Comparison of ENCODE assay signal across 17 mouse cellular contexts in the genomic region with DNA sequence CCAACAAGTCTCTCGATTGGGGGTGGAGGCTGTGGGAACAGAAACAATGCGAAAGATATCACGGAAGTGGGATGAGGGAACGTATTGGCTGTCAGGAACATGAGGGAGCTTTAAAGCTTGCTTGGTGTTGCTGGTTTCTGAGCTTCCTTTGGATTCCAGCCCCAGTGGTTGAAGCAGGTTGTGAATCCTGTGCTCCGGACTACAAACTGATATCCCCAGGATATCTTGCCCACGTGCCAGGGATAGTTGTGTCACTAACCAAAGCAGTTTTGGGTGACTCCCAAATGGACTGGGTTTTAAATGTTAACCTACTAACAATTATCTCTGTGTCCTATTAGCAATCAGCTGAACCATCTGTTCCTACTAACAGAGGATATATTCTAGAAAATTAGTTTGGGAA.
A peak's percentile ranks its signal among the peaks of the same experiment; 100 is the strongest.
DNase-seq lines count a peak whose midpoint lies in the region.
"Had no signal": no experiment of that assay in that cellular context is flagged by ENCODE, and none has a peak within 500 bp of the region (broad histone marks: within the 10 kb centered on the region; RNA-seq: fewer than 3 reads in every experiment).

No protein-coding gene starts in this region.

- DNase-seq in cerebellum, adult 11-12 months: peak; percentile 22
- DNase-seq in cerebellum, postnatal 4 days (ENCODE audit: low spot score in 2 of 2): no peak
- peak; percentile 73 for DNase-seq in brain, adult 2 months (ENCODE audit: low read depth, low spot score)
- peak; percentile 63 for DNase-seq in cerebellum, adult 9-10 months
- peak; percentile 24 to 37 for DNase-seq in cerebellum, postnatal 36 days
- no peak for DNase-seq in gastrocnemius, adult 18-20 months (ENCODE audit: low spot score)
- DNase-seq in ovary, postnatal 14 days (ENCODE audit: low spot score): no peak
- DNase-seq in spleen, postnatal 10 days (ENCODE audit: low spot score in 2 of 2): no peak
- DNase-seq: adrenal gland, postnatal 10 days; forebrain, postnatal 0 days; gastrocnemius, postnatal 14 days; heart, postnatal 14 days; kidney, adult 8-10 months; kidney, postnatal 4 days; liver, postnatal 0 days; lung, postnatal 36 days; thymus, postnatal 14 days had no signal

Comparison
In these comparisons a context has a peak if more than half of its experiments do, and no peak if none do; other contexts are left out.
1. DNase-seq: peak in cerebellum, adult 11-12 months (single experiment), brain, adult 2 months (single experiment), cerebellum, adult 9-10 months (single experiment) and cerebellum, postnatal 36 days (2 of 2); none in cerebellum, postnatal 4 days (0 of 2), gastrocnemius, adult 18-20 months (single experiment), ovary, postnatal 14 days (single experiment) and spleen, postnatal 10 days (0 of 2).